Mouse (Mus musculus): ENCODE data around the gene Cnga4.
"Not testable (repeated sequence)": the region's sequence is repeated elsewhere in the genome, so short reads cannot be mapped to it uniquely, and the experiment has no call there.

Cnga4 gene

GRCm38 (mm10) chr7:105416529-105416928 lies 12.2 kb downstream of the Cnga4 start:
- no peak for DNase-seq

- no peak for DNase-seq
These were observed 13.7 kb downstream of the Cnga4 start for GRCm38 (mm10) chr7:105418106-105418505.

- no peak for DNase-seq
These were observed 16.5 kb downstream of the Cnga4 start for GRCm38 (mm10) chr7:105420903-105421302.

GRCm38 (mm10) chr7:105424368-105424767 lies 20.0 kb downstream of the Cnga4 start:
- no peak for DNase-seq

- DNase-seq: no peak
These were observed 21.2 kb downstream of the Cnga4 start, which contains the start of gene Cckbr for GRCm38 (mm10) chr7:105425424-105426043. TSS of gene Cckbr (plus strand) at chr7:105425731.

- no peak for DNase-seq
These were observed 21.7 kb downstream of the Cnga4 start for GRCm38 (mm10) chr7:105426051-105426450.

GRCm38 (mm10) chr7:105432058-105432457 lies 27.7 kb downstream of the Cnga4 start:
- DNase-seq: no peak

GRCm38 (mm10) chr7:105433859-105434258 lies 29.5 kb downstream of the Cnga4 start:
- no peak for DNase-seq

GRCm38 (mm10) chr7:105434798-105435197 lies 30.4 kb downstream of the Cnga4 start:
- no peak for DNase-seq

- DNase-seq: no peak
These were observed 33.8 kb downstream of the Cnga4 start for GRCm38 (mm10) chr7:105437979-105438772.

GRCm38 (mm10) chr7:105441426-105441825 lies 37.1 kb downstream of the Cnga4 start:
- DNase-seq: no peak

GRCm38 (mm10) chr7:105445076-105445475 lies 40.7 kb downstream of the Cnga4 start:
- no peak for DNase-seq

GRCm38 (mm10) chr7:105453345-105453744 lies 49.0 kb downstream of the Cnga4 start:
- DNase-seq: not testable (repeated sequence)
